Mouse (Mus musculus) midbrain, embryonic 10.5 days (tissue): ENCODE measurements around the gene Ptprs. TPM values are rescaled to one million over a fixed set of nuclear protein-coding genes. Genes with fewer than 3 reads are reported as not detected.

Experiments used
- DNase-seq: peaks from one replicate; pipeline ENCODE4 v3.0.0-alpha.2; 2017; ENCODE audit warnings: low spot score
- H3K27ac ChIP-seq: fragments of 300-500 bp; sonication (generic); replicated peaks from 2 replicates; pipeline ENCODE4 v1.5.1; 2016; ENCODE audit warnings: mild to moderate bottlenecking
- H3K27me3 ChIP-seq: fragments of 300-500 bp; sonication (generic); 2 replicates; pipeline ENCODE4 v1.6.1; 2016; ENCODE audit warnings: low read depth, mild to moderate bottlenecking; ENCODE audit not compliant: poor library complexity, severe bottlenecking
- H3K36me3 ChIP-seq: fragments of 300-500 bp; sonication (generic); 2 replicates; pipeline ENCODE4 v1.6.1; 2016; ENCODE audit warnings: mild to moderate bottlenecking, moderate library complexity
- H3K4me1 ChIP-seq: fragments of 300-500 bp; sonication (generic); 2 replicates; pipeline ENCODE4 v1.6.1; 2016
- H3K4me3 ChIP-seq: fragments of 300-500 bp; sonication (generic); 2 replicates; pipeline ENCODE4 v1.5.1; 2016; ENCODE audit warnings: mild to moderate bottlenecking, moderate library complexity
- H3K9me3 ChIP-seq: fragments of 300-500 bp; sonication (generic); replicated peaks from 2 replicates; pipeline ENCODE4 v1.6.1; 2016; ENCODE audit warnings: mild to moderate bottlenecking
- WGBS: fragments of 180-500 bp; shearing (Covaris S2); methylation state at CpG from one replicate; pipeline ENCODE4 v1.1.7; 2016; 5-methylcytosine and 5-hydroxymethylcytosine counted together
- polyA plus RNA-seq: library from polyadenylated mRNA; unstranded; fragments of >200 nt; fragmentation: Nextera tagmentation; extraction: Ambion mirVana; gene quantifications from 2 replicates; pipeline ENCODE4 v1.2.1, GENCODE M21; 2016

The Ptprs gene
- polyA plus RNA-seq, 1 experiment from 2014 or later = 89.7 TPM

DNA sequence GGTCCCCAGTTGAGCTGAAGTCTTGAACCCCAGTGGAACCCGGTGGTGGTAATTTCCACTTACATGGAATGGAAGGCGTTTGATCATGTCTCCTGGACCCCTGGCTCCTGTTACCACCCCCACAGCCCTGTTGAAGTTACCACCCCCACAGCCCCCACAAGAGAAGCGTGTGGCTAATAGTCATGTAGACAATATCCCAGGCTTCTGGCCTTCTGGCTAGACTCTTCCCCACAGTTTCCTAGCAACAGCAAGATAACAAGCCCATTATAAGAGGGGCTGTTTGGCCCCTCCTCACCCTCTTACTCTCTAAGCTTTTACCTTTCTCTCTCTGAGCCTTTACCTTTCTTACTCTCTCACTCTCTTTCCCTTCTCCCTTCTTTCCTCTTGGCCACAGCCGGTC lies 69.4 kb downstream of the Ptprs start:
- H3K9me3 ChIP-seq = no peaks in the 10 kb centered on the region
- WGBS = 71% methylated on average over 4 of the region's 4 CpGs
- no peak for DNase-seq
- no peaks in the 10 kb centered on the region for H3K27me3 ChIP-seq
- H3K4me3 ChIP-seq = no peak overlapping the region
- peak overlapping the region; percentile 63 for H3K27ac ChIP-seq
- H3K36me3 ChIP-seq = peaks cover 67% of the 10 kb centered on the region
- H3K4me1 ChIP-seq = peaks cover 32% of the 10 kb centered on the region

GRCm38 (mm10) chr17:56405856-56406840 lies 70.1 kb downstream of the Ptprs start:
- Histone ChIP-seq H3K9me3 (no peaks in the 10 kb centered on the region), H3K4me3 (no peak overlapping the region), H3K27ac (peak overlapping the region; percentile 63), H3K36me3 (peaks cover 67% of the 10 kb centered on the region), H3K27me3 (no peaks in the 10 kb centered on the region), H3K4me1 (peaks cover 32% of the 10 kb centered on the region)
- DNase-seq = no peak
- 91% methylated on average over 14 of the region's 14 CpGs for WGBS

DNA sequence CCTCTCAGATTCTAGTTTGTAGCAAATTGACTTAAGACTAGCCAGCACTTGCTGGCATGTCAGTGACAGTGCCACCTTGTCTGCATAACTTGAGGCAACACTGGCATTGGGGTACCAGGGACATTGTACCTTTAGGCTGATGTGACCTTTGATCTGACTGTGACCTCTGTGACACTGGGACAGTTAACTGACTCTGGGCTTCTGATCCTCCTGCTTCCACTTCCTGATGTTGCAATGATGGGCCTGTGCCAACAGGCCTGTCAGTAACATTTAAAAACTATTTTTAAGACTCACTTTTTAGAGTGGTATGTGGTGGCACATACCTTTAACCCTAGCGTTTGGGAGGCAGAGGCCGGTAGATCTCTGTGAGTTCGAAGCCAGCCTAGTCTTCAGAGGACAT lies 70.9 kb downstream of the Ptprs start:
- H3K36me3 ChIP-seq = peaks cover 67% of the 10 kb centered on the region
- H3K9me3 ChIP-seq = no peaks in the 10 kb centered on the region
- 82% methylated on average over 3 of the region's 3 CpGs for WGBS

DNA sequence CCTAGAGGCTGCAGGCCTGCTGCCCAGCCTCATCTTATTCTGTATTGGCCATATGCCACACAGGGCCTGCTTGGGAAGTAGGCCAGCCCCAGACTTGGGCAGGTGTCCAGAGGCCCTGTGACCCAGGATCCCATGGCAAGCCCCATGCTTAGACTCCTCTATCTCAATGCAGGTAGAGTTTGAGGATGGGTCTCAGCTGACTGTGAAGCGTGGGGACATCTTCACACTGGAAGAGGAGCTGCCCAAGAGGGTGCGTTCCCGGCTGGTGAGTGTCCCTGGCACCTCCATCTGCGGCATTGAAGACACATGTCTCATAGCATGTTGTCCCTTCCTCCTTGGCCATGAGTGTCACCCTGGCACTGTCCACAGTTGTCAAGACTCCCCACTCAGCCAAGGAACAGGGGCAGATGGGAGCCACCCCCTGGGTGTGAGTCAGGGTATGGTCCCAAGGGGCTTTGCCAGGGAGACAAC lies 75.2 kb downstream of the Ptprs start:
- H3K4me1 ChIP-seq = no peaks in the 10 kb centered on the region
- no peak overlapping the region for H3K27ac ChIP-seq
- H3K4me3 ChIP-seq = no peak overlapping the region
- H3K36me3 ChIP-seq = peaks cover 98% of the 10 kb centered on the region
- no peak for DNase-seq
- no peaks in the 10 kb centered on the region for H3K27me3 ChIP-seq
- WGBS = 92% methylated on average over 4 of the region's 4 CpGs
- no peaks in the 10 kb centered on the region for H3K9me3 ChIP-seq

More for the DNA sequence above, 70.9 kb downstream of the Ptprs start:
- Histone ChIP-seq H3K4me1 (peaks cover 32% of the 10 kb centered on the region), H3K4me3 (no peak overlapping the region), H3K27ac (no peak overlapping the region), H3K27me3 (no peaks in the 10 kb centered on the region)
- no peak for DNase-seq

- no peaks in the 10 kb centered on the region for H3K9me3 ChIP-seq
- 89% methylated on average over 3 of the region's 3 CpGs for WGBS
- no peaks in the 10 kb centered on the region for H3K27me3 ChIP-seq
- peaks cover 99% of the 10 kb centered on the region for H3K36me3 ChIP-seq
- no peak for DNase-seq
- H3K27ac ChIP-seq = no peak overlapping the region
- no peak overlapping the region for H3K4me3 ChIP-seq
- no peaks in the 10 kb centered on the region for H3K4me1 ChIP-seq
Observed at GRCm38 (mm10) chr17:56400221-56400620, 76.1 kb downstream of the Ptprs start.

DNA sequence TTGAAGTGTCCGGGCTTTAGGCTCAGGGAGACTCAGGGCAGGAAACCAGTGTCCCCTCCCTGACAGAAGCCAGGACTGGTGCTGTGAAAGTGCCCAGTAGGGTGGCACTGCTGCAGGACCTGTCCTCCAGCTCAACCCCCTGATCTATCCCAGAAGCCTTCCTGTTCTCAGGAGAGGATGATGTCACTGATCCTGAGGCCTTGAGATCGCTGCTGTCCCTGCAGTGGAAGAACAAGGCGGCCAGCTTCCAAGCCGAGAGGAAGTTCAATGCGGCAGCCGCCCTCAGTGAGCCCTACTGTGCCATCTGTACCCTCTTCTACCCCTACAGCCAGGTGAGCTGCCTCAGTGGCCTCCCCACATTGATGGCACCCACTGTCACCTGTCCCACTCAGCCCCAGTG lies 80.2 kb downstream of the Ptprs start:
- Histone ChIP-seq H3K27ac (no peak overlapping the region), H3K9me3 (no peaks in the 10 kb centered on the region), H3K4me3 (no peak overlapping the region), H3K36me3 (peaks cover 100% of the 10 kb centered on the region), H3K27me3 (no peaks in the 10 kb centered on the region), H3K4me1 (no peaks in the 10 kb centered on the region)
- DNase-seq = no peak
- WGBS = 94% methylated on average over 6 of the region's 6 CpGs

GRCm38 (mm10) chr17:56393889-56394288 lies 82.4 kb downstream of the Ptprs start:
- peaks cover 100% of the 10 kb centered on the region for H3K36me3 ChIP-seq
- H3K4me3 ChIP-seq = no peak overlapping the region
- no peaks in the 10 kb centered on the region for H3K4me1 ChIP-seq
- DNase-seq = no peak
- no peak overlapping the region for H3K27ac ChIP-seq
- H3K9me3 ChIP-seq = no peaks in the 10 kb centered on the region
- no peaks in the 10 kb centered on the region for H3K27me3 ChIP-seq
- 95% methylated on average over 10 of the region's 10 CpGs for WGBS

GRCm38 (mm10) chr17:56393238-56393637 lies 83.0 kb downstream of the Ptprs start:
- DNase-seq = no peak
- Histone ChIP-seq H3K27me3 (no peaks in the 10 kb centered on the region), H3K9me3 (no peaks in the 10 kb centered on the region), H3K27ac (no peak overlapping the region), H3K4me1 (no peaks in the 10 kb centered on the region), H3K36me3 (peaks cover 100% of the 10 kb centered on the region), H3K4me3 (no peak overlapping the region)
- WGBS = 94% methylated on average over 6 of the region's 6 CpGs

DNA sequence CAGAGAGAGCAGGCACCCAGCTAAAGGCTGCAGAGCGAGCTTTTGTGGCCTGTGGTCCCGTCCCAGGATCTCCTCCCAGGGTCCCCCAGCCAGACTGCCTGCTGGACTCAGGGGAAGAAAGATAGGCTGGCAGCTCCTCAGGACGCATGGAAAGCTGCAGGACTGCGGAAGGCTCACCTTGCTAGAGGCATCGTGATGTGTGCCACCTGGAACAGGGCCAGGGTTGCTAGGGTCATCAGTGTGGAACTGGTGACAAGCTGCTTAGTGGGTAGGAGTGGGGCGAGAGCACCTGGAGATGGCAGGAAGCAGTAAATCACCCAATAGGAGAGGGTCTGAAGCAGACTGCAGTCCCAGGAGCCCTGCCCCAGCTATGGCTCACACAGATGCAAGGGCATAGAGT lies 88.7 kb downstream of the Ptprs start:
- peaks cover 8% of the 10 kb centered on the region for H3K4me1 ChIP-seq
- no peaks in the 10 kb centered on the region for H3K9me3 ChIP-seq
- H3K27me3 ChIP-seq = no peaks in the 10 kb centered on the region
- H3K36me3 ChIP-seq = peaks cover 95% of the 10 kb centered on the region
- no peak overlapping the region for H3K4me3 ChIP-seq
- DNase-seq = no peak
- 92% methylated on average over 6 of the region's 6 CpGs for WGBS
- no peak overlapping the region for H3K27ac ChIP-seq

DNA sequence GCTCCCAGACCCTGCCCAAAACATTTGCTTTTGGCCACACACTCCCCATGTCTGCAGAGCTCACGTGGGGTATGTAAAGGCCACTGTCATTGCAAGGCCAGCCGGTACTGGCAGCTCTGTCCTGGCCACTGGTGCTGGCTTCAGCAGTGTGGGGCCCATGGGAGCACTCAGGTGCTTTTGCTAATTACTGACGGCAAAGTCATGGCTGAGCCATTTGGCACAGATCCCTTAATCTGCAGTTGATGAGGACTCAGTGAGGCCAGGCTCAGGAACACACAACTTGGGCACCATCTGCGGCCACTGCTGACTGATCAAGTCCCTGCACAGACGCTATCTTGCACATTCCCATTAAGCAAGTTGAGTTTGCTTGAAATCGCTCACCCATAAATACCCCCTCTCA lies 91.4 kb downstream of the Ptprs start:
- no peak overlapping the region for H3K4me3 ChIP-seq
- peaks cover 27% of the 10 kb centered on the region for H3K4me1 ChIP-seq
- H3K36me3 ChIP-seq = peaks cover 95% of the 10 kb centered on the region
- no peak overlapping the region for H3K27ac ChIP-seq
- no peaks in the 10 kb centered on the region for H3K9me3 ChIP-seq
- WGBS = 91% methylated on average over 6 of the region's 6 CpGs
- H3K27me3 ChIP-seq = no peaks in the 10 kb centered on the region
- no peak for DNase-seq

GRCm38 (mm10) chr17:56382997-56383396 lies 93.3 kb downstream of the Ptprs start:
- peaks cover 95% of the 10 kb centered on the region for H3K36me3 ChIP-seq
- no peak overlapping the region for H3K4me3 ChIP-seq
- H3K9me3 ChIP-seq = no peaks in the 10 kb centered on the region
- WGBS = 48% methylated on average over 8 of the region's 8 CpGs
- no peaks in the 10 kb centered on the region for H3K27me3 ChIP-seq
- no peak for DNase-seq
- peaks cover 27% of the 10 kb centered on the region for H3K4me1 ChIP-seq
- H3K27ac ChIP-seq = peak overlapping the region; percentile 23; the same call in 1 of the 2 replicates

DNA sequence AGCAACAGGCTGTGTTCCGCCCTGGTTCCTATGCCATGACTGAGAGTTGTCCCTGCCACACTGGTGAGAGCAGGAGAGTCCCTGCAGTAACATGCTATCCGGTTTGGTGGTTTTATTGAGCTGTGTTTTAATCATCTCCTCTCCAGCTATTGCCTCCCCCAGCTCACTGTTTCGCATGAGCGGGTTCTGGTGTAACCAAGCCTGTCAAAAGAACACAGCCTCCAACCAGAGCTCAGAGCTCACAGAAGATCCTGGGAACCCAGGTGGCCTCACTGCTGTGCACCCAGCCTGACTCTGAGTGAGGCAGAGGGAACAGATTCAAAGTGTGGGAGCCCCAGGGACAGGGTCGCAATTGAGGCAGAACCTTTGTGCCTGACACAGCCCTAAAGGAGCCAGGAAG lies 95.1 kb downstream of the Ptprs start:
- Histone ChIP-seq H3K4me1 (peaks cover 27% of the 10 kb centered on the region), H3K36me3 (peaks cover 96% of the 10 kb centered on the region), H3K9me3 (no peaks in the 10 kb centered on the region), H3K27ac (peak overlapping the region; percentile 2; the same call in 1 of the 2 replicates), H3K27me3 (no peaks in the 10 kb centered on the region), H3K4me3 (no peak overlapping the region)
- DNase-seq = no peak
- 76% methylated on average over 5 of the region's 5 CpGs for WGBS

DNA sequence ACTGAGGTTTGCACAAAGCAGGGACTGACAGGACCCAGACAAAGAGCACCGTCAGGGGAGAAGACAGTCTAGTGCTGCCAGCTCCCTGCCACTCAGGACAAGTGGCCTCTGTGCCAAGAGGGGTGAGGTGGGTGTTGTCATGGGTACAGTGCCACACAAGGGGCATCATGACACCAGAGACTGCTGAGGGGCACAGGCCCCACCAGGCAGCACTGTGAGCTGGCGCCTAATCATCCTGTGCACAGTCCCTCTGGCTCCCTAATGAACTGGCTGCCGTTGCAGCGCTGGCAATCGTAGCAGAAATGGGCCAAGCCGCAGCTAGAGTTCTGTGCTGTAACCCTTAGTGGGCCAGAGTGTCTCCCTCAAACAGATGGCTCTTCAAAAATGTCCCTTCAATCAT lies 96.0 kb downstream of the Ptprs start:
- DNase-seq = no peak
- Histone ChIP-seq H3K27ac (no peak overlapping the region), H3K27me3 (no peaks in the 10 kb centered on the region), H3K4me1 (peaks cover 27% of the 10 kb centered on the region), H3K9me3 (no peaks in the 10 kb centered on the region), H3K4me3 (no peak overlapping the region), H3K36me3 (peaks cover 96% of the 10 kb centered on the region)
- 92% methylated on average over 6 of the region's 6 CpGs for WGBS
